Mouse (Mus musculus): Measurements from ENCODE around the gene Hoxa7. TPM values are rescaled to one million over a fixed set of nuclear protein-coding genes. Genes with fewer than 3 reads are reported as not detected.

Hoxa7 gene
- polyA plus RNA-seq, 1 experiment from 2014 or later = 14.9 TPM

DNA sequence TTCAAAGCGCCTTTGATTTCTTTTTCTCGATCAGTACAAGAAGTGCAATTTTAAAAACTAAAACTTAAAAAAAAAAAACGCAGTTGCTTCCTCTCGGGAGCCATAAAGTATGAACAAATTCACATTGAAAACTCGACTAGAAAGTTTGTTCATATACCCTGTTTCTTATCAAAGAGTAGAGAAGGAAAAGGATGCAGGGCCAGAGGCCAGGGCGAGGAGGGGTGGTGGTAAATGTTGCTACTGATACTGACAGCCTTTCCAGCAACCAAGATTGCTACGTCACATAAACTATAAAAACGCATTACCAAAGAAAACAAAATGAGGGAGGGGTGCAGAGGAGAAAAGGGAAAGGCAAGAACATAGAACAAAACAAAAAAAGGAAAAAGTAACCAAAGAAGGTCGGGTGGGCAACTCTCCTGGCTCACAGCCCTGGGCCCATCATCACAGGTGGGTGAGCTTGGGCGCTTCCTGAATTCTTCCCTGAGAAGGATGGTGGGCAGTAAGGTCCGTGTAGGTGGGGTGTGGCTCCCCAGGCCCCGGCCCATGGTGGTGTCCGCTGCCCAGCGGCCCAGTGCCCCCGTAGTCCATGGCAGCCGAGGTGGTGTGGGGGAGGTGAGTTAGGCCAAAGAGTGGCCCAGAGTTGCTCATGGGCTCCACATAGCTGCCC lies 52.0 kb downstream of the Hoxa7 start:
- Histone ChIP-seq H3K9me3 (no peaks in the 10 kb centered on the region), H3K36me3 (peaks cover 3% of the 10 kb centered on the region; the same call in 1 of the 2 replicates), H3K4me2 (peak overlapping the region; percentile 88), H3K27ac (peak overlapping the region; percentile 100), H3K4me3 (peak overlapping the region; percentile 70), H3K4me1 (replicated peaks) (peaks cover 50% of the 10 kb centered on the region), H3K9ac (peak overlapping the region; percentile 100), H3K27me3 (peaks cover 41% of the 10 kb centered on the region)
- 7% methylated on average over 16 of the region's 16 CpGs for WGBS
- ATAC-seq (ENCODE audit: low FRiP score) = no peak

DNA sequence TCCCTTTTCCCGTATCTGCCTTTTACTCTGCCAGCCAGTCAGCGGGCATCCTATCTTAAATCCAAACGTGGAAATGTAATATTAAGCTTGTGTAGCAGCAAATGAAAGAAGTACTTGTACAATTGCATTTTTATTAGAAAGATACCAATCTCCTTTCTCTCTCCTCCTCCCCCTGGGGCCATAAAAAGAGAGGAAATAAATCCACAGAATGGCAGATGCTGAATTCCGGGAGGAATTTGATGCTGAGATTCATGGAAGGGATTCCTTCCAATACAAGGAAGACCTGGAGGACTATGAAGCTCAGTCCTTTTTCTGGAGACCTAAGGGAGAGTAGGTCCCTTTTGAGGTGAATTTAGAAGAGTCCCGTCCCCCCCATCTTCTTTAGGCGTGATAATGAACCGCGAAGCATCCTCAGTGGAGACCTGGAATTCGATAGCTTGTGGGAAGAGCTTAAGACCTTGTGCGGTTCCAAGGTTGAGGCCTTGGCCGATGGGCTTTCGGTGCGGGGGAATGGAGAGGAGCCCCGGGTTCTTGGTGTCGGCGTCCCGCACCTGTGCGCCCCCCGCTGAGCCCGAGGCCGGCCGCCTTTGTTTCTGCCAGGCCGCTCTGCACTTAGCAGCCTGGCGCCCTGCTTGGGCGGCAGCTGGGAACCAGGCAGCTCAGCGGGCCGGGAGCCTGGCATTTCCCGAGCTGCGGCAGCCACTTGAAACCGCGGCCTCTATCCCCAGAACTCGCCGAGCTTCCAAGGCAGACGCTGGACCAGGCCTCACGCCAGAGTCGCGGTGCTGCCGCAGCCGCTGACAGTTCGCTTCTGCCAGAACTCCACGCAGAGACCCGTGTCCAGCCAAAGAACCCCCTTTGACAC lies 53.2 kb downstream of the Hoxa7 start:
- Histone ChIP-seq H3K4me2 (peak overlapping the region; percentile 88), H3K36me3 (peaks cover 3% of the 10 kb centered on the region; the same call in 1 of the 2 replicates), H3K4me3 (peak overlapping the region; percentile 70), H3K27ac (peak overlapping the region; percentile 100), H3K9ac (peak overlapping the region; percentile 100), H3K9me3 (no peaks in the 10 kb centered on the region), H3K4me1 (replicated peaks) (peaks cover 48% of the 10 kb centered on the region), H3K27me3 (peaks cover 40% of the 10 kb centered on the region)
- under 1% methylated on average over 42 of the region's 42 CpGs for WGBS
- ATAC-seq (ENCODE audit: low FRiP score) = no peak

DNA sequence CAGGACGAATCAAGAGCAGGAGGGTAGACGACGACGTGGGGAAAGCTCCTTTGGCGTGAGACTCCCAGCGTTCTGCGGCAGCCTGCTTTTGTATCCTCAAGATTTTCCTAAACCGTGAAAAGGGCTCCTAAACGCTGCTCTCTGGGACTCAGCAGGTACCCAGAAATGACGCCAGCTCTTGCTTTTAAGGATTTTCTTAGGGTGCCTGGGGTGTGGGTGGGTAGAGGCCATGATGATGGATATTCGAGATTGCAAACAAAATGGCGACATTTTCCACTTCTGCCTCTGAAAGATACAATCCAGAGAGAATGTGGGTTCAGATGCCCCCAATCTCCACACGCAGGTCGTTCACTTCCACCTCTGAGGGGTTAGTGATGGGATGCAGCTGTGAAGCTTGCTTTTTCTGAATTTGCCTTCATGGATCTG lies 53.9 kb downstream of the Hoxa7 start:
- peak overlapping the region; percentile 100 for H3K27ac ChIP-seq
- no peak for ATAC-seq (ENCODE audit: low FRiP score)
- 2% methylated on average over 14 of the region's 14 CpGs for WGBS
- peaks cover 36% of the 10 kb centered on the region for H3K27me3 ChIP-seq
- peak overlapping the region; percentile 88 for H3K4me2 ChIP-seq
- H3K4me3 ChIP-seq = peak overlapping the region; percentile 70
- H3K9me3 ChIP-seq = no peaks in the 10 kb centered on the region
- H3K9ac ChIP-seq = peak overlapping the region; percentile 100
- H3K36me3 ChIP-seq = peaks cover 3% of the 10 kb centered on the region; the same call in 1 of the 2 replicates
- H3K4me1 ChIP-seq (replicated peaks) = peaks cover 43% of the 10 kb centered on the region

DNA sequence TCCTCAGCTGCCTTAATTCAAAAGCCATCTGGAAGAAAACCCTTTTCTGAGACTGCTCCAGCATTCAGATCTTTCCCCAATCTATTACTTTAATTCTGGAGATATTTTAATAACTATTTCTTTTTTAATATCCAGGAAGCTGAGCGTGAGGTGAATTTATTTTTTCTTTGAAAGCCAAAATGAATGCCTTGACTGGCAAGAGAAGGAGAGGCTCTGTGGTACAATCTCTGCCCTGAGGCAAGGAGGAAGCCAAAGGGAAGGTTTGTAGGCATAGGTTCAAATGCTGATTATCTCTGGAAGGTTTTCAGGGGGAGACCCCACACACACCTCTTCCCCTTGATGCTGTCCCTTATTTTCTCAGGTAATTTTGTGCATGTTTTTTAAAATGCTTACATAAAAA lies 54.5 kb downstream of the Hoxa7 start:
- Histone ChIP-seq H3K4me1 (replicated peaks) (peaks cover 38% of the 10 kb centered on the region), H3K9me3 (no peaks in the 10 kb centered on the region), H3K9ac (peak overlapping the region; percentile 100), H3K4me3 (peak overlapping the region; percentile 70), H3K4me2 (peak overlapping the region; percentile 88), H3K27ac (peak overlapping the region; percentile 100), H3K36me3 (peaks cover 3% of the 10 kb centered on the region; the same call in 1 of the 2 replicates), H3K27me3 (peaks cover 31% of the 10 kb centered on the region)
- ATAC-seq (ENCODE audit: low FRiP score) = no peak
- WGBS = 6% methylated on average over 1 of the region's 1 CpGs

DNA sequence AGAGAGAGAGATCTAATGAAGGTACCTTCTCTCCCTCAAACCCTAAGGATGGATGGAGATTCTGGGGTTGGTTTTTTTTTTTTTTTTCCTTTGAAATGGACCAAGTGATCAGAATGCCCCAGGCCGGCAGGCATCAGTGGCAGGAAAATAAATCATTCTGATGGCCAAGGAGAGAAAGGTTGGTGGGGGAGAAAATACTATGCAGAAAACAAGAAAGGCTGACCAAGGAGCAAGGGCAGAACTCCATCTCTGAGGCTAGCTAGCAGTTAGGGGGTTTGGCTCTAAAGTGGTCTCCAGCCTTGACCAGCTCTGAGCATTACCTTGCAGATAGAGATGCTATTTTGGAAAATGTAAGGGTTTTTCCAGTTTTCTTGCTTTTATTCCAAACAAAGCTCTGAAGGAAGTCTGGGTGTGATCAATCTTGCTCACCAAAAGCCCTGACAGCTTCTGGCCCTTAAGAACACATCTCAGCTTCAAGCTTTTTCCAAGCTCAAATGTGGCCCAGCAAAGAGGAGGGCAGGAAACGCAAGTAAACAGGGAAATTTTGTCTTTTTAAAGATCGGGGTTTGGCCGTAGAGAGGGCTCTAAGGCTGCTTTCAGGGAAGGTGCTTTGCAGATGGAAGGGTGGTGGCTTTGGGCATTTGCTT lies 55.1 kb downstream of the Hoxa7 start:
- peak overlapping the region; percentile 70 for H3K4me3 ChIP-seq
- H3K9me3 ChIP-seq = no peaks in the 10 kb centered on the region
- peaks cover 27% of the 10 kb centered on the region for H3K27me3 ChIP-seq
- no peak for ATAC-seq (ENCODE audit: low FRiP score)
- H3K9ac ChIP-seq = peak overlapping the region; percentile 100
- H3K4me2 ChIP-seq = peak overlapping the region; percentile 88
- 2% methylated on average over 4 of the region's 4 CpGs for WGBS
- H3K27ac ChIP-seq = peak overlapping the region; percentile 100
- H3K36me3 ChIP-seq = peaks cover 3% of the 10 kb centered on the region; the same call in 1 of the 2 replicates
- peaks cover 31% of the 10 kb centered on the region for H3K4me1 ChIP-seq (replicated peaks)

DNA sequence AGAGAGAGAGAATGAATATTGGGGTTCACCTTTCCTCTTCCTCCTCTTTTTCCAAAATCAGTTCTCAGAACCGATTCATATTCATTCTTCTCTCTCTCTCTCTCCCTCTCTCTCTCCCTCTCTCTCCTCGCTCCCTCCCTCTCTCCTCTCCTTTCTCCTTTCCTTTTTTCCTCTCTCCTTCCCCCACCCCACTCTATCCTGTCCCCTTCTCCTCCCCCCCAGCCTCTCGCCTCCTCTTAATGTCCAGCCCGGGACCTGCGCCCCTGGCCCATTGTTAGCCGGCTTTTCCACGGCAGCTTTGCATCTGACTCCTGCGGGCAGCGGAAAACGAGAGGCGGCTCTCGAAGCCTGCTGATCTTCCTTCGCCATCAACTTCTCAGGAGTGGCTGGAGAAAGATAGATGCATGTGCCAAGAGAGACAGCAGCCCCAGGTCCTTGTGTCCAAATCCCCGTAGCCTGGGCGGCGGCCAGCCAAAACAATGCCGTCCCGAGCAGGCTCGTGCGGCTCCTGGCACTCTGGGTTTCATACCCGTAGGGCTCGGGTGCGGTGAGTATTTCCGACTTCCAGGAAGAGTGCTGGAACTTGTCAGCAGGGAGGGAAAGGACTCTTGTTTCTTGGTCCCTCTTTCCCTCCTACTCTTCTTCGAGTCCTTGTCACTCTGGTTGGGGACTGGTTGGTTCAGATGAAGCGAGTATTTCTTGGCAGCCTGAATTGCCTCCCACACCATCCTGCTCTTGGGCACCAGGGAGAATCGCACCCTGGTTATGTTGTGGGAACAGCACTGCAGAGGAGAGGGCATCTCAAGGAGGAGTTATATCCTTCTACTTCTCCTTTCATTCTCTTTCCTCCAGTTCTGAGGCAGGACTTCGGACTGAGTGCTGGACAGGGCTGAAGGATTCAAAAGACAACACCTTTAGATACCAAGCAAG lies 55.9 kb downstream of the Hoxa7 start:
- H3K4me3 ChIP-seq = peak overlapping the region; percentile 70
- ATAC-seq (ENCODE audit: low FRiP score) = no peak
- H3K36me3 ChIP-seq = peaks cover 3% of the 10 kb centered on the region; the same call in 1 of the 2 replicates
- peak overlapping the region; percentile 100 for H3K27ac ChIP-seq
- peak overlapping the region; percentile 88 for H3K4me2 ChIP-seq
- peak overlapping the region; percentile 100 for H3K9ac ChIP-seq
- H3K9me3 ChIP-seq = no peaks in the 10 kb centered on the region
- peaks cover 24% of the 10 kb centered on the region for H3K4me1 ChIP-seq (replicated peaks)
- WGBS = under 1% methylated on average over 28 of the region's 28 CpGs
- peaks cover 20% of the 10 kb centered on the region; the same call in 1 of the 2 replicates for H3K27me3 ChIP-seq

DNA sequence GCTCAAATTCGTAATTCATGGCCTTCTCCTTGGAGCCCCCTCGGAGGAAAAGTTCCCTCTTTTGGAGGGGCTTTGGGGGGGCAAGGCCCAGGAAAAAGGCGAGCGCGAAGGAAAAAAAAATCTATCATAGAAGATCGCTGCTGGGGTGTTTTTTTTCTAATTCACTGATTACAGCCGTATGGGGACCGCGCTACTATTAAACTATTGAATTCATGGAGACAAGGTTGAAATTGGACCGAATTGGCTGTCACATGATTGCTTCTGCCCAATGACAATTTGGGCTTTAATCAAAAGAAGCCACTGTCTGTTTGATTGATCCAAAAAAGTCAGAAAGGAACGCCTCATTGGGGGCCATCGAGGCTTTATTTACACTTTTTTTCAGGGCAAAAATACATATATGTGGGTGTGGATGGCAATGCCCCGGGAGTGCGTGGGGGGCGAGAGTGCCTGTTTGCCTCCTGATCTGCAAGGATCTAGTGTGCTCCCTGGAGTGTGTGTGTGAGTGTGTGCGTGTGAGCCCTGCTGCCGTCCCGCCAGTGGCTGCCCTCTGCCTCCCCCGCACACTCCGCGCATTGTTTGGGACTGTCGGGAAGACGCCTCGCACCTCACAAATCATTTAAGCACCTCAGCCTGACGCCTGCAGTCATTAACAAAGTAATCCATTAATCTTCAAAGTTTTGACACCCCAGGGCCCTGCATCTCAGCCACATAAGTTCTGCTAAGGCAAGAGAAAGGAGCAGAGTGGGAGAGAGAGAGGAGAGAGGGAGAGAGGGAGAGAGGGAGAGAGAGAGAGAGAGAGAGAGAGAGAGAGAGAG lies 56.8 kb downstream of the Hoxa7 start, which contains the start of gene Hoxa2:
Gene Hoxa2, minus strand, starts transcription at position 206 of the 815 bp plus-strand sequence.
- Histone ChIP-seq H3K4me3 (peak within 1 kb of the TSS; percentile 70), H3K27me3 (peaks cover 16% of the 10 kb centered on the region; the same call in 1 of the 2 replicates), H3K9ac (peak within 1 kb of the TSS; percentile 100), H3K36me3 (peaks cover under 1% of the 10 kb centered on the region; the same call in 1 of the 2 replicates), H3K9me3 (no peaks in the 10 kb centered on the region), H3K4me2 (peak within 1 kb of the TSS; percentile 88), H3K27ac (peak within 1 kb of the TSS; percentile 100), H3K4me1 (replicated peaks) (peaks cover 24% of the 10 kb centered on the region)
- peak; percentile 74 for ATAC-seq (ENCODE audit: low FRiP score)
- WGBS = under 1% methylated on average over 25 of the region's 25 CpGs

MicroRNAs encoded within 50 kb of the gene (microRNA counts, 519-probe panel; counts per million panel counts)
- 51.3 counts per million for microRNA mmu-miR-196b

Small RNA genes lying within 50 kb of the gene (microRNA-seq; reads per million reads assigned to microRNA genes)
- 36.1 reads per million, percentile 37 among the genes with 10 or more reads in this experiment for gene Mir196b

Other genes with a start within 250 kb of the Hoxa7 start
- 28.6 and 35.6 TPM in 2 replicates for gene Skap2, start 209.3 kb downstream of the Hoxa7 start, polyA plus RNA-seq (2015; fragmentation: Nextera tagmentation; extraction: Ambion mirVana)
- 1.5 and 2.0 TPM in 2 replicates for gene Hoxa1, start 63.5 kb downstream of the Hoxa7 start, polyA plus RNA-seq (2015; fragmentation: Nextera tagmentation; extraction: Ambion mirVana)
- 39.1 and 40.2 TPM in 2 replicates for gene Hoxa2, start 57.0 kb downstream of the Hoxa7 start, polyA plus RNA-seq (2015; fragmentation: Nextera tagmentation; extraction: Ambion mirVana)
- gene 5730596B20Rik, start 44.4 kb downstream of the Hoxa7 start, polyA plus RNA-seq (2015; fragmentation: Nextera tagmentation; extraction: Ambion mirVana) = 7.6 and 8.3 TPM in 2 replicates
- 14.5 and 14.8 TPM in 2 replicates for gene Hoxa4, start 30.1 kb downstream of the Hoxa7 start, polyA plus RNA-seq (2015; fragmentation: Nextera tagmentation; extraction: Ambion mirVana)
- 116 and 150 TPM in 2 replicates for gene Hoxa5, start 17.3 kb downstream of the Hoxa7 start, polyA plus RNA-seq (2015; fragmentation: Nextera tagmentation; extraction: Ambion mirVana)
- 16.3 and 28.0 TPM in 2 replicates for gene Hoxa6, start 13.1 kb downstream of the Hoxa7 start, polyA plus RNA-seq (2015; fragmentation: Nextera tagmentation; extraction: Ambion mirVana)
- gene Hoxa3, start 8.5 kb downstream of the Hoxa7 start, polyA plus RNA-seq (2015; fragmentation: Nextera tagmentation; extraction: Ambion mirVana) = 21.8 and 23.8 TPM in 2 replicates
- not detected in 2 replicates for gene Gm28308, start 8.5 kb downstream of the Hoxa7 start, polyA plus RNA-seq (2015; fragmentation: Nextera tagmentation; extraction: Ambion mirVana)
- 0.72 and 1.3 TPM in 2 replicates for gene Hoxa9, start 9.2 kb upstream of the Hoxa7 start, polyA plus RNA-seq (2015; fragmentation: Nextera tagmentation; extraction: Ambion mirVana)
- gene Hoxa10, start 19.0 kb upstream of the Hoxa7 start, polyA plus RNA-seq (2015; fragmentation: Nextera tagmentation; extraction: Ambion mirVana) = 0.22 TPM in 1 of 2 replicates, not detected in the other
- not detected in 2 replicates for gene Hoxa11, start 24.0 kb upstream of the Hoxa7 start, polyA plus RNA-seq (2015; fragmentation: Nextera tagmentation; extraction: Ambion mirVana)
- not detected in 2 replicates for gene Hoxa13, start 39.0 kb upstream of the Hoxa7 start, polyA plus RNA-seq (2015; fragmentation: Nextera tagmentation; extraction: Ambion mirVana)
- gene Evx1, start 91.6 kb upstream of the Hoxa7 start, polyA plus RNA-seq (2015; fragmentation: Nextera tagmentation; extraction: Ambion mirVana) = 3.5 and 3.7 TPM in 2 replicates